Mouse (Mus musculus) heart, adult 2 months (tissue): ENCODE results near the gene Fnbp4. TPM values are rescaled to one million over a fixed set of nuclear protein-coding genes. Genes with fewer than 3 reads are reported as not detected.

Source experiments
- DNase-seq, 2 experiments: peaks; one replicate each; pipeline ENCODE4 v3.0.0; 2021
- H3K27ac ChIP-seq: fragments of 200-600 bp; 2 replicates; pipeline ENCODE4 v1.8.1; 2022
- H3K27me3 ChIP-seq: fragments of 200-500 bp; 2 replicates; pipeline ENCODE4 v1.6.1; 2012; ENCODE audit warnings: mild to moderate bottlenecking, low read length, inconsistent platforms, mixed read lengths; ENCODE audit not compliant: control insufficient read depth, insufficient read depth
- H3K36me3 ChIP-seq: fragments of 200-500 bp; 2 replicates; pipeline ENCODE4 v1.6.1; 2012; ENCODE audit warnings: low read length, inconsistent platforms; ENCODE audit not compliant: control insufficient read depth, insufficient read depth
- H3K4me1 ChIP-seq: fragments of 200-500 bp; 2 replicates; pipeline ENCODE4 v1.6.1; 2011; ENCODE audit warnings: low read length; ENCODE audit not compliant: control insufficient read depth, insufficient read depth
- H3K4me3 ChIP-seq: fragments of 200-600 bp; 2 replicates; pipeline ENCODE4 v1.8.1; 2022
- H3K79me2 ChIP-seq: fragments of 200-500 bp; replicated peaks from 2 replicates; pipeline ENCODE4 v1.6.1; 2012; ENCODE audit warnings: mild to moderate bottlenecking, inconsistent platforms, low read length, moderate library complexity, mixed read lengths; ENCODE audit not compliant: control insufficient read depth, insufficient read depth
- H3K9ac ChIP-seq: fragments of 200-500 bp; 2 replicates; pipeline ENCODE4 v1.6.1; 2012; ENCODE audit warnings: low read depth, mild to moderate bottlenecking, control low read depth, inconsistent platforms, low read length, mixed read lengths
- CTCF ChIP-seq: fragments of 200-600 bp; IDR thresholded peaks from 2 replicates; pipeline ENCODE4 v1.8.1; 2022; ENCODE audit warnings: antibody characterized with exemption, mild to moderate bottlenecking, moderate library complexity
- EP300 ChIP-seq: fragments of 200-500 bp; IDR thresholded peaks from 2 replicates; pipeline ENCODE4 v1.6.1; 2011; ENCODE audit warnings: low read depth, low read length, control low read depth; ENCODE audit not compliant: insufficient read depth
- POLR2A ChIP-seq: fragments of 200-500 bp; IDR thresholded peaks from 2 replicates; pipeline ENCODE4 v1.6.1; 2011; ENCODE audit warnings: mild to moderate bottlenecking, low read depth, low read length, control low read depth; ENCODE audit not compliant: insufficient read depth
- WGBS: fragments of 180-500 bp; shearing (Covaris S2); methylation state at CpG from one replicate; pipeline ENCODE4 v1.1.7; 2018; 5-methylcytosine and 5-hydroxymethylcytosine counted together
- intact Hi-C: fragments of 180-260 bp; cut with DNase I; formaldehyde crosslinking; loops from one replicate; pipeline ENCODE4 v1.15.1; 2025
- polyA plus RNA-seq: library from polyadenylated mRNA; depleted of rRNA; stranded (reverse); fragments of >200 nt; gene quantifications from 2 replicates; pipeline ENCODE4 v1.2.3, GENCODE M21; 2012
- total RNA-seq, 2 experiments: library from RNA; stranded (reverse); gene quantifications; 2 replicates each; pipeline ENCODE4 v1.2.3; 2021

Fnbp4 gene
- total and polyA plus RNA-seq, 3 experiments = 11.3 to 16.6 (median 14.5) TPM

- Histone ChIP-seq H3K27me3 (no peaks in the 10 kb centered on the region), H3K9ac (peak overlapping the region; percentile 85), H3K27ac (peak overlapping the region; percentile 92), H3K79me2 (peaks cover 6% of the 10 kb centered on the region), H3K4me3 (peak overlapping the region; percentile 98), H3K36me3 (peaks cover 11% of the 10 kb centered on the region), H3K4me1 (peaks cover 7% of the 10 kb centered on the region)
- under 1% methylated on average over 54 of the region's 54 CpGs for WGBS
- TF ChIP-seq EP300 (no peak), CTCF (0 out of 2 replicates have a peak, but pooled peaks have one; percentile 9), POLR2A (no peak)
- intact Hi-C loops = loop anchor here (2.0 to 5.0 kb wide), 2 partner anchors 67 to 101 kb away; partner anchors contain the start of gene Mtch2
- DNase-seq = no peak
Observed at GRCm38 (mm10) chr2:90745740-90746537, 769 bp downstream of the Fnbp4 start.

- peak overlapping the region; percentile 98 for H3K4me3 ChIP-seq
- H3K36me3 ChIP-seq = peaks cover 11% of the 10 kb centered on the region
- intact Hi-C loops = loop anchor here (2.0 to 5.0 kb wide), 2 partner anchors 68 to 101 kb away; partner anchors contain the start of gene Mtch2
- DNase-seq = no peak
- peak overlapping the region; percentile 92; the same call in 1 of the 2 replicates for H3K27ac ChIP-seq
- H3K9ac ChIP-seq = peak overlapping the region; percentile 33; the same call in 1 of the 2 replicates
- H3K79me2 ChIP-seq = peaks cover 6% of the 10 kb centered on the region
- TF ChIP-seq EP300 (no peak), CTCF (no peak), POLR2A (no peak)
- H3K4me1 ChIP-seq = peaks cover 7% of the 10 kb centered on the region
- H3K27me3 ChIP-seq = no peaks in the 10 kb centered on the region
- 8% methylated on average over 4 of the region's 4 CpGs for WGBS
Observed at GRCm38 (mm10) chr2:90746538-90746865, 1.3 kb downstream of the Fnbp4 start.

GRCm38 (mm10) chr2:90747131-90747530 is 2.0 kb downstream of the Fnbp4 start:
- no peak overlapping the region for H3K9ac ChIP-seq
- 94% methylated on average over 10 of the region's 10 CpGs for WGBS
- H3K27ac ChIP-seq = no peak overlapping the region
- intact Hi-C loops = loop anchor here (2.0 to 5.0 kb wide), 2 partner anchors 68 to 100 kb away; partner anchors contain the start of gene Mtch2
- no peak for TF ChIP-seq POLR2A
- no peaks in the 10 kb centered on the region for H3K27me3 ChIP-seq
- no peak for DNase-seq
- no peak overlapping the region for H3K4me3 ChIP-seq
- peaks cover 7% of the 10 kb centered on the region for H3K4me1 ChIP-seq
- H3K79me2 ChIP-seq = peaks cover 6% of the 10 kb centered on the region
- peaks cover 11% of the 10 kb centered on the region for H3K36me3 ChIP-seq

- Histone ChIP-seq H3K27ac (no peak overlapping the region), H3K4me1 (peaks cover 5% of the 10 kb centered on the region), H3K36me3 (peaks cover 16% of the 10 kb centered on the region), H3K79me2 (peaks cover 6% of the 10 kb centered on the region), H3K27me3 (no peaks in the 10 kb centered on the region), H3K9ac (no peak overlapping the region), H3K4me3 (no peak overlapping the region)
- 55% methylated on average over 6 of the region's 6 CpGs for WGBS
- peak in 1 of 2 experiments; percentile 11 for DNase-seq
- TF ChIP-seq POLR2A (no peak), CTCF (no peak)
- intact Hi-C loops = loop anchor here (5.0 kb wide), 1 partner anchor 97 kb away; the partner anchor contains the start of gene Mtch2
Observed at GRCm38 (mm10) chr2:90749676-90750459, 4.7 kb downstream of the Fnbp4 start.

GRCm38 (mm10) chr2:90753565-90753964 is 8.4 kb downstream of the Fnbp4 start:
- TF ChIP-seq EP300 = no peak
- no peak for TF ChIP-seq CTCF
- TF ChIP-seq POLR2A = no peak
- intact Hi-C loops = no loop called here
- peaks cover 3% of the 10 kb centered on the region for H3K79me2 ChIP-seq
- DNase-seq = no peak
- WGBS = 93% methylated on average over 2 of the region's 2 CpGs
- peaks cover 13% of the 10 kb centered on the region for H3K36me3 ChIP-seq
- no peak overlapping the region for H3K4me3 ChIP-seq
- no peak overlapping the region for H3K27ac ChIP-seq
- H3K9ac ChIP-seq = no peak overlapping the region
- no peaks in the 10 kb centered on the region for H3K27me3 ChIP-seq
- H3K4me1 ChIP-seq = peaks cover 3% of the 10 kb centered on the region

GRCm38 (mm10) chr2:90754188-90754587 is 9.0 kb downstream of the Fnbp4 start:
- intact Hi-C loops = no loop called here
- 96% methylated on average over 3 of the region's 3 CpGs for WGBS

More at GRCm38 (mm10) chr2:90754188-90754587, 9.0 kb downstream of the Fnbp4 start:
- DNase-seq = no peak
- Histone ChIP-seq H3K4me3 (no peak overlapping the region), H3K9ac (no peak overlapping the region), H3K79me2 (peaks cover 3% of the 10 kb centered on the region), H3K27me3 (no peaks in the 10 kb centered on the region), H3K4me1 (peaks cover 3% of the 10 kb centered on the region), H3K36me3 (peaks cover 9% of the 10 kb centered on the region), H3K27ac (no peak overlapping the region)
- TF ChIP-seq POLR2A (no peak), CTCF (no peak), EP300 (no peak)
